Mouse (Mus musculus) lung, postnatal 0 days (tissue): ENCODE data around the gene Gm21983. TPM values are rescaled to one million over a fixed set of nuclear protein-coding genes. Genes with fewer than 3 reads are reported as not detected.

Source experiments
- ATAC-seq: fragments of 200-750 bp; cut with Nextera tagmentation; 2 replicates; pipeline ENCODE4 v1.8.0; 2017; ENCODE audit warnings: moderate library complexity
- DNase-seq: peaks from one replicate; pipeline ENCODE4 v3.0.0-alpha.2; 2016; ENCODE audit warnings: low spot score
- H3K27ac ChIP-seq: fragments of 300-500 bp; sonication (generic); 2 replicates; pipeline ENCODE4 v1.5.1; 2014; ENCODE audit warnings: antibody characterized with exemption, mild to moderate bottlenecking, low read length, mixed read lengths
- H3K27me3 ChIP-seq: fragments of 300-500 bp; sonication (generic); replicated peaks from 2 replicates; pipeline ENCODE4 v1.6.1; 2014; ENCODE audit warnings: low read length, mixed read lengths; ENCODE audit not compliant: insufficient read depth
- H3K36me3 ChIP-seq: fragments of 300-500 bp; sonication (generic); 2 replicates; pipeline ENCODE4 v1.6.1; 2014; ENCODE audit warnings: low read length, mixed read lengths; ENCODE audit not compliant: insufficient read depth
- H3K4me1 ChIP-seq: fragments of 300-500 bp; sonication (generic); 2 replicates; pipeline ENCODE4 v1.6.1; 2014; ENCODE audit warnings: antibody characterized with exemption, low read depth, low read length, mixed read lengths; ENCODE audit not compliant: insufficient read depth
- H3K4me2 ChIP-seq: fragments of 300-500 bp; sonication (generic); replicated peaks from 2 replicates; pipeline ENCODE4 v1.6.1; 2014; ENCODE audit warnings: low read depth, mild to moderate bottlenecking, low read length, moderate library complexity, mixed read lengths
- H3K4me3 ChIP-seq: fragments of 300-500 bp; sonication (generic); 2 replicates; pipeline ENCODE4 v1.5.1; 2014; ENCODE audit warnings: low read depth, low read length
- H3K9ac ChIP-seq: fragments of 300-500 bp; sonication (generic); replicated peaks from 2 replicates; pipeline ENCODE4 v1.6.1; 2014; ENCODE audit warnings: low read depth, mild to moderate bottlenecking
- H3K9me3 ChIP-seq: fragments of 300-500 bp; sonication (generic); 2 replicates; pipeline ENCODE4 v1.6.1; 2016; ENCODE audit warnings: low read length, mixed read lengths
- CTCF ChIP-seq: IDR thresholded peaks from 2 replicates; pipeline ENCODE4 v1.5.1; 2016; ENCODE audit warnings: antibody characterized with exemption, mild to moderate bottlenecking
- EP300 ChIP-seq: IDR thresholded peaks from 2 replicates; pipeline ENCODE4 v1.6.1; 2016; ENCODE audit warnings: antibody characterized with exemption, mild to moderate bottlenecking, control low read depth
- WGBS: fragments of 180-500 bp; shearing (Covaris S2); extraction: QIAGEN DNeasy Blood & Tissue Kit; methylation state at CpG from one replicate; pipeline ENCODE4 v1.1.7; 2014; 5-methylcytosine and 5-hydroxymethylcytosine counted together
- polyA plus RNA-seq: library from polyadenylated mRNA; unstranded; fragments of >200 nt; fragmentation: Nextera tagmentation; extraction: Ambion mirVana; gene quantifications from 2 replicates; pipeline ENCODE4 v1.2.1, GENCODE M21; 2015

Gene Gm21983
- polyA plus RNA-seq, 1 experiment from 2014 or later, result not detected

GRCm38 (mm10) chr7:27165007-27165655 lies 15.8 kb downstream of the Gm21983 start:
- Histone ChIP-seq H3K4me2 (peak overlapping the region; percentile 73), H3K36me3 (no peaks in the 10 kb centered on the region), H3K4me1 (peaks cover 38% of the 10 kb centered on the region; the same call in 1 of the 2 replicates), H3K27me3 (no peaks in the 10 kb centered on the region), H3K9me3 (no peaks in the 10 kb centered on the region), H3K4me3 (peak overlapping the region; percentile 82), H3K9ac (peak overlapping the region; percentile 86), H3K27ac (peak overlapping the region; percentile 99)
- no peak for ATAC-seq
- no peak for DNase-seq
- 57% methylated on average over 22 of the region's 23 CpGs for WGBS
- TF ChIP-seq CTCF, result no peak
- no peak for TF ChIP-seq EP300

- Histone ChIP-seq H3K4me2 (peak overlapping the region; percentile 73), H3K9ac (no peak overlapping the region), H3K27ac (no peak overlapping the region; the same call in 1 of the 2 replicates), H3K4me1 (peaks cover 40% of the 10 kb centered on the region; the same call in 1 of the 2 replicates), H3K27me3 (no peaks in the 10 kb centered on the region), H3K4me3 (no peak overlapping the region), H3K9me3 (no peaks in the 10 kb centered on the region), H3K36me3 (0 out of 2 replicates have a peak, but pooled peaks cover 2% of the 10 kb centered on the region)
- DNase-seq (no peak), ATAC-seq (no peak)
- TF ChIP-seq CTCF, result no peak
- TF ChIP-seq EP300, result no peak
- 80% methylated on average over 33 of the region's 33 CpGs for WGBS
Observed at GRCm38 (mm10) chr7:27164112-27164947, 16.6 kb downstream of the Gm21983 start.

DNA sequence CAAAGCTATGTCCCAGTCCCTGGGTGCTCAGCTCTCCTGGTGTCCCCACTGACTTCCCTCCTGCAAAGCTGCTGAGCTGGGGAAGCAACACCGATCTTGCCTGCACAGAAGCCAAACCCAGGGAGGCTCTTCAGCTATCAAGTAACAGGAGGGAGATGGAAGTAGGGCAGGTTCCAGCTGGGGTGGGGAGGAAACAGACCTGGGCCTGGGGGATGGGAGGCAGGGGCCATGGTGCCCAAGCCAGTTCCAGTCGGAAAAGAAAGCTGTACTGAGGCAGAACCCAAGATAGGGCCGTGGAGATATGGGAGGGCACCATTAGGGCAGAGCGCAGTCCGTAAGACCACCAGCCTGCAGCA lies 17.5 kb downstream of the Gm21983 start:
- ATAC-seq (no peak), DNase-seq (no peak)
- H3K36me3 ChIP-seq, result peaks cover 9% of the 10 kb centered on the region; the same call in 1 of the 2 replicates
- peak overlapping the region; percentile 43; the same call in 1 of the 2 replicates for H3K27ac ChIP-seq
- H3K4me1 ChIP-seq, result peaks cover 40% of the 10 kb centered on the region; the same call in 1 of the 2 replicates
- H3K9ac ChIP-seq, result no peak overlapping the region
- H3K9me3 ChIP-seq, result no peaks in the 10 kb centered on the region
- TF ChIP-seq EP300 (no peak), CTCF (no peak)
- WGBS, result 67% methylated on average over 5 of the region's 5 CpGs
- peak overlapping the region; percentile 8; the same call in 1 of the 2 replicates for H3K4me3 ChIP-seq
- H3K27me3 ChIP-seq, result no peaks in the 10 kb centered on the region
- H3K4me2 ChIP-seq, result peak overlapping the region; percentile 73

DNA sequence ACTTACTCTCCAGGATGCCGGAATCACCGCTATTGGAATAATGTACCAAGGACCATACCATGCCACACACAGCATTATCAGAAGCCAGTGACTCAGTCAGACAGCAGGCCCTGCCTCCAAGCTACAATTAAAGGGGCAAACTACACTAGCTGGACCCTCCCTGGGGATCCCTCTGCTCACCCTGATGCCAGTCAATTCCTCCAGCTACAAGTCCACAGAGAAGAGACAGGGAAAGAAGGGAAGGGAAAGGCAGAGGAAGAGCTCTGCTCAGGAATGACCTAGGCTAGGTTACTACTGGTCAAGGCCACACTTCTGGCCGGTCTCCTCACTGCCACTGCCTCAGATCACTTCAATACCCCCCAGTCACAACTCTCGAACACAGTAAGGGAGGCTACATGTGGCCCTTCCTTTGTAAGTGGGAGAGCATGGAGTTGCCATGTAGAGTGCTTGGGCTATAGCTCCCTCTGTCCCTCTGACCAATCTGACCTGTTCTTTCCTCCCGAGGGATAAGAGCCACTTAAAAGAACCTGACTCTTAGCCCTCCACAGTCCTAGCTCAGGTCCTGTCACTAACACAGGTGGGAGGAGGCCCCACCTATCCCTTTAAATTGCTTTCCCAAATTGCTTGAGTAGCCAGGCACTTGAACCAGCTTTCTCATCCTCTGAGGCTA lies 18.0 kb downstream of the Gm21983 start:
- Histone ChIP-seq H3K27me3 (no peaks in the 10 kb centered on the region), H3K9ac (no peak overlapping the region), H3K4me1 (peaks cover 40% of the 10 kb centered on the region; the same call in 1 of the 2 replicates), H3K9me3 (no peaks in the 10 kb centered on the region), H3K36me3 (peaks cover 15% of the 10 kb centered on the region; the same call in 1 of the 2 replicates), H3K4me2 (peak overlapping the region; percentile 73), H3K27ac (peak overlapping the region; percentile 43), H3K4me3 (peak overlapping the region; percentile 8; the same call in 1 of the 2 replicates)
- TF ChIP-seq EP300, result no peak
- TF ChIP-seq CTCF, result no peak
- DNase-seq (peak; percentile 54), ATAC-seq (no peak)
- 61% methylated on average over 5 of the region's 5 CpGs for WGBS

- 82% methylated on average over 4 of the region's 4 CpGs for WGBS
- TF ChIP-seq CTCF (no peak), EP300 (no peak)
- peaks cover 18% of the 10 kb centered on the region; the same call in 1 of the 2 replicates for H3K36me3 ChIP-seq
- ATAC-seq (no peak), DNase-seq (no peak)
- H3K27ac ChIP-seq, result no peak overlapping the region
- no peak overlapping the region for H3K9ac ChIP-seq
- no peaks in the 10 kb centered on the region for H3K9me3 ChIP-seq
- H3K27me3 ChIP-seq, result no peaks in the 10 kb centered on the region
- H3K4me3 ChIP-seq, result no peak overlapping the region
- H3K4me1 ChIP-seq, result peaks cover 36% of the 10 kb centered on the region; the same call in 1 of the 2 replicates
- H3K4me2 ChIP-seq, result no peak overlapping the region
Observed at GRCm38 (mm10) chr7:27161744-27162143, 19.1 kb downstream of the Gm21983 start.
